Mouse (Mus musculus) MEL (cell line): ENCODE data around the gene Thbs1. TPM values are rescaled to one million over a fixed set of nuclear protein-coding genes. Genes with fewer than 3 reads are reported as not detected.

Source experiments
- DNase-seq: peaks from one replicate; pipeline ENCODE4 v3.0.0; 2011; ENCODE audit warnings: low read depth, low spot score
- H3K27ac ChIP-seq: 2 replicates; pipeline ENCODE4 v1.5.1; 2012; ENCODE audit warnings: low read depth, mild to moderate bottlenecking, control low read depth, low read length, moderate library complexity; ENCODE audit not compliant: control insufficient read depth
- H3K27me3 ChIP-seq, 2 experiments: fragments of 150-350 bp in 1 of 2; sonication (generic) in 1 of 2; 2 replicates each; pipeline ENCODE4 v1.6.1; 2012; ENCODE audit warnings: low read length in 2 of 2, mild to moderate bottlenecking in 2 of 2, improper control_type of control experiment in 1 of 2, moderate library complexity in 1 of 2; ENCODE audit not compliant: insufficient read depth in 2 of 2, control insufficient read depth in 1 of 2
- H3K36me3 ChIP-seq, 2 experiments: 2 replicates each; pipeline ENCODE4 v1.6.1; 2012 to 2014; ENCODE audit warnings: low read length in 2 of 2, improper control_type of control experiment in 1 of 2, inconsistent platforms in 1 of 2, mild to moderate bottlenecking in 1 of 2; ENCODE audit not compliant: insufficient read depth in 2 of 2, control insufficient read depth in 1 of 2
- H3K4me1 ChIP-seq, 2 experiments: fragments of 150-350 bp in 1 of 2; sonication (generic) in 1 of 2; 2 replicates each; pipeline ENCODE4 v1.6.1; 2012; ENCODE audit warnings: low read length in 2 of 2, improper control_type of control experiment in 1 of 2, mild to moderate bottlenecking in 1 of 2; ENCODE audit not compliant: insufficient read depth in 2 of 2, control insufficient read depth in 1 of 2
- H3K4me3 ChIP-seq, 2 experiments: fragments of 150-350 bp in 1 of 2; sonication (generic) in 1 of 2; 2 replicates each; pipeline ENCODE4 v1.5.1; 2012; ENCODE audit warnings: low read depth in 2 of 2, low read length in 2 of 2, mild to moderate bottlenecking in 2 of 2, moderate library complexity in 2 of 2, control low read depth in 1 of 2, improper control_type of control experiment in 1 of 2; ENCODE audit not compliant: control insufficient read depth in 1 of 2, insufficient read depth in 1 of 2
- H3K79me2 ChIP-seq: 2 replicates; pipeline ENCODE4 v1.6.1; 2012; ENCODE audit warnings: mild to moderate bottlenecking, low read length, moderate library complexity; ENCODE audit not compliant: control insufficient read depth, poor library complexity, insufficient read depth
- H3K9ac ChIP-seq: 2 replicates; pipeline ENCODE4 v1.6.1; 2012; ENCODE audit warnings: low read depth, mild to moderate bottlenecking, control low read depth, low read length, moderate library complexity; ENCODE audit not compliant: control insufficient read depth, poor library complexity, severe bottlenecking
- H3K9me3 ChIP-seq: fragments of 150-350 bp; sonication (generic); replicated peaks from 2 replicates; pipeline ENCODE4 v1.6.1; 2012; ENCODE audit warnings: mild to moderate bottlenecking, low read length, improper control_type of control experiment, moderate library complexity; ENCODE audit not compliant: insufficient read depth
- BHLHE40 ChIP-seq: IDR thresholded peaks from 2 replicates; pipeline ENCODE4 v1.6.1; 2012; ENCODE audit warnings: low read depth, mild to moderate bottlenecking, inconsistent platforms, low read length, improper control_type of control experiment, borderline replicate concordance
- CHD1 ChIP-seq: IDR thresholded peaks from 2 replicates; pipeline ENCODE4 v1.6.1; 2012; ENCODE audit warnings: low read depth, mild to moderate bottlenecking, inconsistent platforms, low read length, improper control_type of control experiment
- CHD2 ChIP-seq: IDR thresholded peaks from 2 replicates; pipeline ENCODE4 v1.6.1; 2011; ENCODE audit warnings: low read length, improper control_type of control experiment
- CTCF ChIP-seq, 3 experiments: IDR thresholded peaks in 2 of 3; conservative IDR thresholded peaks in 1 of 3; 2 replicates each; pipeline ENCODE4 v1.5.1; 2011 to 2012; ENCODE audit warnings: low read length in 3 of 3, low read depth in 2 of 3, mild to moderate bottlenecking in 2 of 3, improper control_type of control experiment in 1 of 3, inconsistent platforms in 1 of 3, mixed read lengths in 1 of 3, moderate library complexity in 1 of 3; ENCODE audit not compliant: control insufficient read depth in 1 of 3, insufficient read depth in 1 of 3, poor library complexity in 1 of 3, severe bottlenecking in 1 of 3
- ELF1 ChIP-seq: IDR thresholded peaks from 2 replicates; pipeline ENCODE4 v1.6.1; 2014; ENCODE audit warnings: low read depth, mild to moderate bottlenecking, inconsistent platforms, low read length, improper control_type of control experiment, moderate library complexity
- ETS1 ChIP-seq: IDR thresholded peaks from 2 replicates; pipeline ENCODE4 v1.6.1; 2012; ENCODE audit warnings: low read depth, mild to moderate bottlenecking, inconsistent platforms, low read length, improper control_type of control experiment, moderate library complexity
- HCFC1 ChIP-seq: IDR thresholded peaks from 2 replicates; pipeline ENCODE4 v1.6.1; 2012; ENCODE audit warnings: low read depth, mild to moderate bottlenecking, inconsistent platforms, low read length, improper control_type of control experiment, moderate library complexity
- KAT2A ChIP-seq: conservative IDR thresholded peaks from 2 replicates; pipeline ENCODE4 v1.6.1; 2012; ENCODE audit warnings: low read depth, low read length, improper control_type of control experiment, inconsistent platforms
- MEF2A ChIP-seq: IDR thresholded peaks from 2 replicates; pipeline ENCODE4 v1.6.1; 2014; ENCODE audit warnings: low read depth, mild to moderate bottlenecking, inconsistent platforms, low read length, improper control_type of control experiment; ENCODE audit not compliant: poor library complexity, insufficient replicate concordance, severe bottlenecking; ENCODE audit errors: extremely low read depth
- POLR2AphosphoS2 ChIP-seq: IDR thresholded peaks from 2 replicates; pipeline ENCODE4 v1.6.1; 2011; ENCODE audit warnings: low read length, improper control_type of control experiment
- SMC3 ChIP-seq: IDR thresholded peaks from 2 replicates; pipeline ENCODE4 v1.6.1; 2011; ENCODE audit warnings: low read depth, low read length, improper control_type of control experiment
- TCF12 ChIP-seq: IDR thresholded peaks from 2 replicates; pipeline ENCODE4 v1.6.1; 2014; ENCODE audit warnings: low read depth, mild to moderate bottlenecking, inconsistent platforms, low read length, improper control_type of control experiment, moderate library complexity
- UBTF ChIP-seq: IDR thresholded peaks from 2 replicates; pipeline ENCODE4 v1.6.1; 2012; ENCODE audit warnings: low read depth, mild to moderate bottlenecking, inconsistent platforms, low read length, improper control_type of control experiment, moderate library complexity, borderline replicate concordance; ENCODE audit not compliant: insufficient read depth
- ZC3H11A ChIP-seq: IDR thresholded peaks from 2 replicates; pipeline ENCODE4 v1.6.1; 2012; ENCODE audit warnings: low read depth, mild to moderate bottlenecking, inconsistent platforms, low read length, improper control_type of control experiment
- ZMIZ1 ChIP-seq: IDR thresholded peaks from 2 replicates; pipeline ENCODE4 v1.6.1; 2012; ENCODE audit warnings: low read depth, mild to moderate bottlenecking, inconsistent platforms, low read length, improper control_type of control experiment, moderate library complexity
- polyA plus RNA-seq, 2 experiments: library from polyadenylated mRNA; stranded (reverse) in 1 of 2; unstranded in 1 of 2; fragments of >175 nt in 1 of 2; fragments of >200 nt in 1 of 2; gene quantifications; 2 replicates each; pipeline versions ENCODE4 v1.2.1 to v1.2.4; 2012; ENCODE audit warnings: low replicate concordance in 2 of 2, low read depth in 1 of 2; ENCODE audit not compliant: insufficient read length in 2 of 2, insufficient read depth in 1 of 2, missing spikeins in 1 of 2
- total RNA-seq: library from RNA; depleted of rRNA; stranded (reverse); fragments of 300-350 nt; gene quantifications from 2 replicates; pipeline ENCODE4 v1.2.3, GENCODE M21; 2012

Thbs1 gene
- total and polyA plus RNA-seq, 3 experiments, result not detected

DNA sequence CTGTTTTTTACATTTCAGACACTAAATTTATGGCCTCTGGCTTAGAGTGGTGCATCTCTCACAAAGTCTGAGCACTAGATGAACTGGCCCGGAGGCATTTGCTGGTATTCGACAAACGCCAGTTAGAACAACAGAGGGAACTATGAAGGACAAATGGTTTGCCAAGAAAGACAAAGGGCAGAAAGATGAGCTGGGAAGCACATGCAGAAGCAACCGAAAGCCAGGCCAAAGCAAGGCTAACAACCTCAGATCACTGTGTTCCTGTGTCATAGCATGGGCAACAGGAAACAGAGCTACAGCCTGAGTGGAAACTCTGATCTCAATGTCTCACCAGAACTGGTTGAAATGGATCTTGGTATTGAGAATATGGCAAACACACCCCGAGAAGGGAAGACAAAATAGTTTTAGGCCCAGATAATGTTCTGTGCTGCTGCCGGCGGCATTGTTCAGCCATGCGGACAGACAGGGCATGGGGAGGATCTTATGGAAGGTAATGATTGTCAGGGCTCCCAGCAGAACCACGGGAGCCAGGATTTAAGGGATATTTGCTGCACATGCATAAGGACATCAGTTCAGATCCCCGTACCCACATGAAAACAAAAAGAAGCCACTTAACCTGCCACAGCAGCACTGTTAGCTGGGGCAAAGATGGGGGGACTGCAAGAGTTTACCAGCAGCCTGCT is 24.5 kb upstream of the Thbs1 start:
- H3K27ac ChIP-seq, result no peak overlapping the region
- no peaks in the 10 kb centered on the region for H3K9me3 ChIP-seq
- H3K4me1 ChIP-seq, result no peaks in the 10 kb centered on the region
- H3K36me3 ChIP-seq, result no peaks in the 10 kb centered on the region
- no peak for DNase-seq
- no peak overlapping the region for H3K4me3 ChIP-seq
- TF ChIP-seq POLR2AphosphoS2 (no peak), BHLHE40 (no peak), ZMIZ1 (no peak), TCF12 (no peak), UBTF (no peak), ZC3H11A (no peak), MEF2A (no peak)
- no peak overlapping the region for H3K9ac ChIP-seq
- no peaks in the 10 kb centered on the region for H3K79me2 ChIP-seq
- H3K27me3 ChIP-seq, result no peaks in the 10 kb centered on the region; a peak in 1 of 4 replicates

GRCm38 (mm10) chr2:118091226-118091625 is 20.4 kb upstream of the Thbs1 start:
- no peak overlapping the region for H3K9ac ChIP-seq
- no peaks in the 10 kb centered on the region for H3K79me2 ChIP-seq
- H3K27me3 ChIP-seq, result no peaks in the 10 kb centered on the region; a peak in 1 of 4 replicates
- no peak for TF ChIP-seq HCFC1
- no peak for TF ChIP-seq CHD2
- no peak for TF ChIP-seq SMC3
- TF ChIP-seq CTCF (IDR thresholded peaks at IDR 0.05 in 2 of 3, conservative IDR thresholded peaks at IDR 0.05 in 1 of 3; ENCODE audit: control insufficient read depth in 1 of 3, insufficient read depth in 1 of 3, low read depth in 2 of 3, low read length in 3 of 3, poor library complexity in 1 of 3, severe bottlenecking in 1 of 3), result no peak
- TF ChIP-seq TCF12, result no peak
- no peak for TF ChIP-seq CHD1
- TF ChIP-seq ZC3H11A, result no peak
- no peak for TF ChIP-seq KAT2A
- TF ChIP-seq ETS1, result no peak
- TF ChIP-seq ELF1, result no peak
- TF ChIP-seq, all 39 proteins: peak for 0
- no peaks in the 10 kb centered on the region for H3K9me3 ChIP-seq
- H3K36me3 ChIP-seq, result no peaks in the 10 kb centered on the region
- DNase-seq, result no peak
- no peaks in the 10 kb centered on the region for H3K4me1 ChIP-seq
- no peak overlapping the region for H3K27ac ChIP-seq
- no peak overlapping the region for H3K4me3 ChIP-seq
